Mouse (Mus musculus): ENCODE measurements around the gene Gm45837. TPM values are rescaled to one million over a fixed set of nuclear protein-coding genes. Genes with fewer than 3 reads are reported as not detected.

Gene Gm45837
- polyA plus RNA-seq, 1 experiment from 2014 or later, result not detected

- no peak overlapping the region for H3K9ac ChIP-seq
- 0 out of 2 replicates have a peak overlapping the region, but pooled peaks have one; percentile 52 for H3K27ac ChIP-seq (replicated peaks)
- no peaks in the 10 kb centered on the region for H3K36me3 ChIP-seq
- 49% methylated on average over 10 of the region's 10 CpGs for WGBS
- ATAC-seq (ENCODE audit: low read depth), result no peak
- no peaks in the 10 kb centered on the region for H3K27me3 ChIP-seq
- H3K4me1 ChIP-seq (replicated peaks), result peaks cover 40% of the 10 kb centered on the region
- H3K9me3 ChIP-seq, result no peaks in the 10 kb centered on the region
- no peak overlapping the region for H3K4me3 ChIP-seq
- no peak overlapping the region for H3K4me2 ChIP-seq
These were observed 62.2 kb downstream of the Gm45837 start for GRCm38 (mm10) chr7:101472598-101473558.

GRCm38 (mm10) chr7:101474399-101474811 is 63.7 kb downstream of the Gm45837 start:
- WGBS, result 91% methylated on average over 5 of the region's 5 CpGs
- Histone ChIP-seq H3K36me3 (no peaks in the 10 kb centered on the region), H3K4me3 (no peak overlapping the region), H3K4me1 (replicated peaks) (peaks cover 48% of the 10 kb centered on the region), H3K9ac (no peak overlapping the region), H3K9me3 (no peaks in the 10 kb centered on the region), H3K27me3 (no peaks in the 10 kb centered on the region), H3K4me2 (no peak overlapping the region), H3K27ac (replicated peaks) (no peak overlapping the region)
- no peak for ATAC-seq (ENCODE audit: low read depth)

GRCm38 (mm10) chr7:101476028-101476427 is 65.3 kb downstream of the Gm45837 start:
- no peak overlapping the region for H3K27ac ChIP-seq (replicated peaks)
- H3K9me3 ChIP-seq, result no peaks in the 10 kb centered on the region
- H3K27me3 ChIP-seq, result no peaks in the 10 kb centered on the region
- no peak for ATAC-seq (ENCODE audit: low read depth)
- H3K4me1 ChIP-seq (replicated peaks), result peaks cover 44% of the 10 kb centered on the region
- 75% methylated on average over 3 of the region's 3 CpGs for WGBS
- H3K4me3 ChIP-seq, result no peak overlapping the region
- H3K4me2 ChIP-seq, result no peak overlapping the region
- H3K9ac ChIP-seq, result no peak overlapping the region
- no peaks in the 10 kb centered on the region for H3K36me3 ChIP-seq

GRCm38 (mm10) chr7:101476493-101476892 is 65.8 kb downstream of the Gm45837 start:
- Histone ChIP-seq H3K9me3 (no peaks in the 10 kb centered on the region), H3K9ac (no peak overlapping the region), H3K4me3 (no peak overlapping the region), H3K4me2 (no peak overlapping the region), H3K27me3 (no peaks in the 10 kb centered on the region), H3K4me1 (replicated peaks) (peaks cover 39% of the 10 kb centered on the region), H3K27ac (replicated peaks) (no peak overlapping the region), H3K36me3 (no peaks in the 10 kb centered on the region)
- ATAC-seq (ENCODE audit: low read depth), result no peak
- WGBS, result 81% methylated on average over 4 of the region's 4 CpGs

- H3K9me3 ChIP-seq, result no peaks in the 10 kb centered on the region
- ATAC-seq (ENCODE audit: low read depth), result no peak
- 38% methylated on average over 5 of the region's 5 CpGs for WGBS
- H3K27me3 ChIP-seq, result no peaks in the 10 kb centered on the region
- H3K27ac ChIP-seq (replicated peaks), result no peak overlapping the region
- H3K4me3 ChIP-seq, result no peak overlapping the region
- no peak overlapping the region for H3K9ac ChIP-seq
- H3K4me2 ChIP-seq, result no peak overlapping the region
- H3K4me1 ChIP-seq (replicated peaks), result peaks cover 37% of the 10 kb centered on the region
- no peaks in the 10 kb centered on the region for H3K36me3 ChIP-seq
These were observed 66.5 kb downstream of the Gm45837 start for GRCm38 (mm10) chr7:101477200-101477599.

GRCm38 (mm10) chr7:101478099-101478498 is 67.4 kb downstream of the Gm45837 start:
- H3K9me3 ChIP-seq, result no peaks in the 10 kb centered on the region
- no peak overlapping the region for H3K9ac ChIP-seq
- H3K4me1 ChIP-seq (replicated peaks), result peaks cover 37% of the 10 kb centered on the region
- H3K4me3 ChIP-seq, result no peak overlapping the region
- no peaks in the 10 kb centered on the region for H3K36me3 ChIP-seq
- H3K27ac ChIP-seq (replicated peaks), result no peak overlapping the region
- WGBS, result 54% methylated on average over 5 of the region's 5 CpGs
- H3K4me2 ChIP-seq, result no peak overlapping the region
- ATAC-seq (ENCODE audit: low read depth), result no peak
- no peaks in the 10 kb centered on the region for H3K27me3 ChIP-seq

GRCm38 (mm10) chr7:101479841-101480240 is 69.2 kb downstream of the Gm45837 start:
- H3K4me3 ChIP-seq, result no peak overlapping the region
- H3K27me3 ChIP-seq, result no peaks in the 10 kb centered on the region
- H3K4me2 ChIP-seq, result no peak overlapping the region
- H3K27ac ChIP-seq (replicated peaks), result no peak overlapping the region
- H3K36me3 ChIP-seq, result no peaks in the 10 kb centered on the region
- no peak for ATAC-seq (ENCODE audit: low read depth)
- H3K9ac ChIP-seq, result no peak overlapping the region
- WGBS, result 75% methylated on average over 4 of the region's 4 CpGs
- H3K9me3 ChIP-seq, result no peaks in the 10 kb centered on the region
- peaks cover 42% of the 10 kb centered on the region for H3K4me1 ChIP-seq (replicated peaks)

GRCm38 (mm10) chr7:101480671-101481070 is 70.0 kb downstream of the Gm45837 start:
- Histone ChIP-seq H3K4me1 (replicated peaks) (peaks cover 42% of the 10 kb centered on the region), H3K27ac (replicated peaks) (no peak overlapping the region), H3K9ac (no peak overlapping the region), H3K36me3 (no peaks in the 10 kb centered on the region), H3K4me2 (no peak overlapping the region), H3K9me3 (no peaks in the 10 kb centered on the region), H3K27me3 (no peaks in the 10 kb centered on the region), H3K4me3 (no peak overlapping the region)
- WGBS, result 54% methylated on average over 6 of the region's 6 CpGs
- ATAC-seq (ENCODE audit: low read depth), result no peak

GRCm38 (mm10) chr7:101481872-101482498 is 71.3 kb downstream of the Gm45837 start:
- H3K4me3 ChIP-seq, result no peak overlapping the region
- 40% methylated on average over 8 of the region's 8 CpGs for WGBS
- H3K9ac ChIP-seq, result no peak overlapping the region
- H3K27me3 ChIP-seq, result no peaks in the 10 kb centered on the region
- peaks cover 32% of the 10 kb centered on the region for H3K4me1 ChIP-seq (replicated peaks)
- H3K36me3 ChIP-seq, result no peaks in the 10 kb centered on the region
- H3K27ac ChIP-seq (replicated peaks), result peak overlapping the region; percentile 54
- no peaks in the 10 kb centered on the region for H3K9me3 ChIP-seq
- H3K4me2 ChIP-seq, result no peak overlapping the region
- peak; percentile 80 for ATAC-seq (ENCODE audit: low read depth)

GRCm38 (mm10) chr7:101482499-101483081 is 71.9 kb downstream of the Gm45837 start:
- H3K9ac ChIP-seq, result no peak overlapping the region
- no peaks in the 10 kb centered on the region for H3K9me3 ChIP-seq
- H3K27ac ChIP-seq (replicated peaks), result peak overlapping the region; percentile 59
- no peak overlapping the region for H3K4me2 ChIP-seq
- WGBS, result 47% methylated on average over 9 of the region's 9 CpGs
- H3K36me3 ChIP-seq, result no peaks in the 10 kb centered on the region
- ATAC-seq (ENCODE audit: low read depth), result peak; percentile 82
- H3K27me3 ChIP-seq, result no peaks in the 10 kb centered on the region
- peaks cover 32% of the 10 kb centered on the region for H3K4me1 ChIP-seq (replicated peaks)
- H3K4me3 ChIP-seq, result no peak overlapping the region

GRCm38 (mm10) chr7:101483498-101484115 is 72.9 kb downstream of the Gm45837 start:
- H3K9me3 ChIP-seq, result no peaks in the 10 kb centered on the region
- ATAC-seq (ENCODE audit: low read depth), result no peak
- no peak overlapping the region for H3K4me3 ChIP-seq
- no peak overlapping the region for H3K27ac ChIP-seq (replicated peaks)
- 82% methylated on average over 9 of the region's 9 CpGs for WGBS
- H3K27me3 ChIP-seq, result no peaks in the 10 kb centered on the region
- 0 out of 2 replicates have a peak overlapping the region, but pooled peaks have one; percentile 22 for H3K9ac ChIP-seq
- peaks cover 27% of the 10 kb centered on the region for H3K4me1 ChIP-seq (replicated peaks)
- no peaks in the 10 kb centered on the region for H3K36me3 ChIP-seq
- H3K4me2 ChIP-seq, result no peak overlapping the region

GRCm38 (mm10) chr7:101487102-101487501 is 76.4 kb downstream of the Gm45837 start:
- H3K9ac ChIP-seq, result no peak overlapping the region
- 83% methylated on average over 5 of the region's 5 CpGs for WGBS
- no peak overlapping the region for H3K4me2 ChIP-seq
- H3K9me3 ChIP-seq, result no peaks in the 10 kb centered on the region
- no peaks in the 10 kb centered on the region for H3K27me3 ChIP-seq
- ATAC-seq (ENCODE audit: low read depth), result no peak
- no peak overlapping the region for H3K27ac ChIP-seq (replicated peaks)
- peaks cover 18% of the 10 kb centered on the region for H3K4me1 ChIP-seq (replicated peaks)
- no peaks in the 10 kb centered on the region for H3K36me3 ChIP-seq
- no peak overlapping the region for H3K4me3 ChIP-seq
